Mouse (Mus musculus): ENCODE measurements around the gene Gm37240. TPM values are rescaled to one million over a fixed set of nuclear protein-coding genes. Genes with fewer than 3 reads are reported as not detected.

The Gm37240 gene
- total RNA-seq, 2 experiments from 2014 or later = 0.66 to 1.3 TPM

- intact Hi-C loops (cut with DNase I) = no loop called here
Measured at GRCm38 (mm10) chr3:85299649-85300550, 587.4 kb downstream of the Gm37240 start.

DNA sequence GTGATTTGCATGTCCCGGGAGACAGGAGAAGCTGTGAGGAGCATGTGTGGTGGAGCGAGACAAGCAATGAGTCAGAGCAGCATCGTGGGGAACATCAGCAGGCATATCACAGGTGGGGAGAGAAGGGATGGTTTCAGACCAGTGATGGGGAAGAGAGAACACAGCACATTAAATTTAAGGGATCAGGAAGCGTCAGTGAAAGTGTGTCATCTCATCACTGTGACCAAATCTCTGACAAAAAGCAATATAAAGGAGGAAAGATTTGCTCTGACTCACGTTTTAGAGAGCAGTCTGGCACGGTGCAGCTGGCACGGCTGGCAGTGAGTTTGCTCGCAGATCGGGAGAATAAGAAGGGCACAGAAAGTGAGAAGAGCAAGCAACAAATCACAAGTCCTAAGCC lies 592.1 kb downstream of the Gm37240 start:
- DNase-seq (ENCODE audit: low spot score in 2 of 2) = peak; percentile 55 to 70
- intact Hi-C loops (cut with DNase I) = no loop called here

More at GRCm38 (mm10) chr3:85299649-85300550, 587.4 kb downstream of the Gm37240 start:
- DNase-seq (ENCODE audit: low spot score in 2 of 2) = no peak

GRCm38 (mm10) chr3:85287627-85288026 lies 599.7 kb downstream of the Gm37240 start:
- DNase-seq (ENCODE audit: low spot score in 2 of 2) = no peak
- intact Hi-C loops (cut with DNase I) = no loop called here

GRCm38 (mm10) chr3:85284483-85284882 lies 602.8 kb downstream of the Gm37240 start:
- intact Hi-C loops (cut with DNase I) = no loop called here

DNA sequence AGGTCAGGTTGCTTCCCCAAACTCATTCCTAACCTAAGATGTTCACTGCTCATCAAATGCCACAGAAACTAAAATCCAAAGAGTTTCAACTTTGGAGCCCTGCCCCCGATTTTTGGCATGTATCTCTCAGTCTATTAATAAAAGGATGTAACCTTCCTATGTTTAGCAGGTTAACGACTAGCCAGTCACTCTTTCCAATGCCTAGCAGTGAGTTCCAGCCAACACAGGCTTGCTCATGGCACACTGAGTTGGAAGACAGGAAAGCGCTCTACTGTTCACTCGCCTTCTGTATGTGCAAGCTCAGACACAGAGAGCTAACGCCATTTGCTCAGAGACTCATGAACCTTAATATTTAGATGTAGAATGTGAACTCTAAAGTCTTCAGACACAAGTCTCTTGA lies 604.5 kb downstream of the Gm37240 start:
- intact Hi-C loops (cut with DNase I) = no loop called here
- DNase-seq (ENCODE audit: low spot score in 2 of 2) = no peak

More at GRCm38 (mm10) chr3:85284483-85284882, 602.8 kb downstream of the Gm37240 start:
- no peak for DNase-seq (ENCODE audit: low spot score in 2 of 2)

- DNase-seq (ENCODE audit: low spot score in 2 of 2) = no peak
- intact Hi-C loops (cut with DNase I) = no loop called here
Measured at GRCm38 (mm10) chr3:85275075-85275474, 612.2 kb downstream of the Gm37240 start.

DNA sequence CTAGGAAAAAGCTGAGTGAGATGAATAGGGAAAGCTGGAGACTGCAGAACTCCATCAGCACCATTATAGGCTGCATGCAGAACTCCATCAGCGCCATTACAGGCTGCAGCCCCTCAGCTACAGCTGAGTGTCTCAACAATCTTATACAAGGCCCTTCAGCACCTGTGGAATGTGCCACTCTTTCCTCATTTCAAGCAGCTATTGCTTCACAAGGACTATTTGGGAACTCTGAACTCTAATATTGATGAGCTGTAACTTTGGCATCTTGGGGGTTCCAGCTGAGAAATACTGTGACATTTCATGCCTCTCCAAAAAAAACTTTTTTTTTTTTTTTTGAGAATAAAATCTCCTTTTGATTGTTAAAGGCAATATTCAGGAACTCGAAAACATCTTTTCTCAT lies 615.8 kb downstream of the Gm37240 start:
- intact Hi-C loops (cut with DNase I) = no loop called here
- no peak for DNase-seq (ENCODE audit: low spot score in 2 of 2)

DNA sequence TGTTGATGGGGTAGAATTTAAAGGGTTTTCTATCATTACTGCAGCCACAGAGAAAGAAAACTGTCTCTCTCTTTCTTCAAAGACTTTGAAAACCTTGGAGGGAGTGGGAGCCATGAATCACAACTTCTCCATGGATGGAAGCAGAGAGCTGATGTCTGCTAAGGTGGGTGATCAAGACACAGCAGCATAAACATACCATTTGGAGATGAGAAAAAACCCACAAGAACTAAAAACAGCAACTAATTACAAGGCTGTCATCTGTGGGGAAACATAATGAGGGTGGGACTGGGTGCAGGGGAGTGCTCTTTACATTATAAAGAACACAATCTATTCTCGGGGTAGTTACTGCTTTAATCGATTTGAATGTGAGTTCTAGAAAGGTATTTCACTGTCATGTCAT lies 622.4 kb downstream of the Gm37240 start:
- intact Hi-C loops (cut with DNase I) = loop anchor here (1.0 to 10.0 kb wide), 3 partner anchors 44 to 240 kb away; no protein-coding TSS in a partner anchor
- no peak for DNase-seq (ENCODE audit: low spot score in 2 of 2)

DNA sequence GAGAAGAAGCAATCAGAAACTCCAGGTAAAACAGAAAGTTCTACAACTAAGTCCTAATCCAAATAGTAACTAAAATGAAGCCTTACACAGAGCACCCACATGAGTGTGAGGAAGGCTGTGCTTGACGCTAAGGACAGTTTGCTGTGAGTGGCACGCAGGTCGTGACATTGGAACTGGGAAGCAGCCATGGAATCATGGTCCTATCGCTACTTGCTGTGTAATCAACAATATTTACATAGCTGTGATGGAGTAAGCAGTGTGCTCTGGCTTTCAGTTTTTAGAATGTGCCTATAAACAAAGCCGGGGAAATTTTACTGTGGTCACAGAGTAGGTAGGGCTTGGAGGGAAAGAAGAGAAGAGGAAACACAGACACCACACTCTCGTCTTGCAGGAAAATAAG lies 622.8 kb downstream of the Gm37240 start:
- no peak for DNase-seq (ENCODE audit: low spot score in 2 of 2)
- intact Hi-C loops (cut with DNase I) = loop anchor here (2.0 to 10.0 kb wide), 2 partner anchors 44 to 240 kb away; no protein-coding TSS in a partner anchor

DNA sequence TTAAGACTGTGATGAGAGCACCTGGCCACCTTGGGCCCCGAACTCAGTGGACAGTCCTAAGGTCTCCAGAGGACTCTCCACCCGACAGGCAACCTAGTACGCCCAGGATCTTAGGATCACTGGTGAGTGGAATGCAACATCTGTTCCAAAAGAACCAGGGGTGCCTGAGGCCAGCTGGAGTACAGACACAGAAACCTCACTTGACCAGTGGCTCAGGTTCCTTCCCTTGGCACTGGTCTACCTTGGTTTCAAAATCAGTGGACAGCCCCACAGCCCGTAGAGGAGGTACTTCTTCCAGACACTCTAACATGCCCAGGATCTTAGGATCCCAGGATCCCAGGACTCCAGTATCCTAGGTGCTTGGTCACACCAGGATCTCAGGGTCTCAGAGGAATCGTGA lies 632.8 kb downstream of the Gm37240 start:
- DNase-seq (ENCODE audit: low spot score in 2 of 2) = no peak
- intact Hi-C loops (cut with DNase I) = no loop called here

- no peak for DNase-seq (ENCODE audit: low spot score in 2 of 2)
- intact Hi-C loops (cut with DNase I) = no loop called here
Measured at GRCm38 (mm10) chr3:85251631-85252030, 635.7 kb downstream of the Gm37240 start.

DNA sequence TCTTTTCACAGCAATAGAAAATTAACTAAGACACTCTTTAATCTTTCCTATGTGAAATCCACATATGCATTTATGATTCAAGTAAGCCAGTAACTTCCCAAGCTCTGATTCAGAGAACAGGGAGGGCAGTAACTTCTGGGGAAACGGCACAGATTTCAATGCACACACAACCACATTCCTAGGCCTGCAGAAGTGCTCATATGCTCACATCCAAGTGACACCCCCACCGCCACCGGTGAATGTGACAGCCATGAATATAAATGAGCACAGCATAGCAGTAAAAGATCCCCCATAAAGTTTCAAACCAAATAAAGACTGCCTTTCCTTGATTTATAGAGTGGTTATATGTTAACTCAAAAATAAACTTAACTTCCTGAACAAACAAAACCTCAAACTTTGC lies 641.2 kb downstream of the Gm37240 start:
- intact Hi-C loops (cut with DNase I) = no loop called here
- DNase-seq (ENCODE audit: low spot score in 2 of 2) = no peak

- no peak for DNase-seq (ENCODE audit: low spot score in 2 of 2)
- intact Hi-C loops (cut with DNase I) = no loop called here
Measured at GRCm38 (mm10) chr3:85236546-85236945, 650.8 kb downstream of the Gm37240 start.

GRCm38 (mm10) chr3:85232846-85233245 lies 654.5 kb downstream of the Gm37240 start:
- intact Hi-C loops (cut with DNase I) = no loop called here
- no peak for DNase-seq (ENCODE audit: low spot score in 2 of 2)

DNA sequence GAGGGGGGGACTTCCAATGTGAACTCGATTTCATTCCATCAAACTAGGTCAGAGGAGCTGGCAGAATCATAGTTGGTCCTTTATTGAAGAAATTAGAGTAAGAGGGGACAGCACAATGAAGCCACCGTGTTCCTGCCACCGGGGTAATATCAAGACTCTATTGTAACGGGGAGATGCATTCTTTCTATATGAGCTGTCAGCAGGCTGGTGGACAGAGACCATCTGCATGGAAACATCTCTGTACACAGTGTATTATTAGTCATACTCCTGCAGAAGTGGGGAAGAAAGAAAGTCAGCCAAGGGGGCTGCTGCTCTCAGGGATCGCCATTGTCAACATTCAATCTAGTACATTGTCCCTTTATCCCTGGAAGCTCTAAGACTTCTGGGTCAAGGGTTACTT lies 665.3 kb downstream of the Gm37240 start:
- DNase-seq (ENCODE audit: low spot score in 2 of 2) = no peak
- intact Hi-C loops (cut with DNase I) = no loop called here

DNA sequence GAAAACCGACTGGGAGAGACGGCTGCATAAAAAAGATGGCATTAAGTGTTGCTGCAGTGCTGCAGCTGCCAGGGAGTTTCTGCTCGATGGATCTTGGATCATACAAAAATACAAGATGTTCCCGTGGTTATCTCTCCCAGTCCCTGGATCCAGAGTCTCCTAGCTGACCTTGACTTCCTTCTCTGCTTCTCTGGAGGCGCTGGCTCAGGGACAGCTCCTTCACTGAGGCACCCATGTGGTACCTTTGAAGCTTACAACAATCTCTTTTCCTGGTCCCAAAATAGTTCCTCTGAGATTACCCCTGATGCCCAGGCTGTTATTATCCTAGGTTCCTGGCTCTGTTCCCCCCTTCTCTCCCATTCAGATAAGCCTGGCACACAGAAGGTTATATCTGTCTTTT lies 672.4 kb downstream of the Gm37240 start:
- intact Hi-C loops (cut with DNase I) = no loop called here
- peak in 1 of 2 experiments; percentile 27 for DNase-seq (ENCODE audit: low spot score in 2 of 2)

- intact Hi-C loops (cut with DNase I) = no loop called here
- no peak for DNase-seq (ENCODE audit: low spot score in 2 of 2)
Measured at GRCm38 (mm10) chr3:85212751-85213350, 674.5 kb downstream of the Gm37240 start.

DNA sequence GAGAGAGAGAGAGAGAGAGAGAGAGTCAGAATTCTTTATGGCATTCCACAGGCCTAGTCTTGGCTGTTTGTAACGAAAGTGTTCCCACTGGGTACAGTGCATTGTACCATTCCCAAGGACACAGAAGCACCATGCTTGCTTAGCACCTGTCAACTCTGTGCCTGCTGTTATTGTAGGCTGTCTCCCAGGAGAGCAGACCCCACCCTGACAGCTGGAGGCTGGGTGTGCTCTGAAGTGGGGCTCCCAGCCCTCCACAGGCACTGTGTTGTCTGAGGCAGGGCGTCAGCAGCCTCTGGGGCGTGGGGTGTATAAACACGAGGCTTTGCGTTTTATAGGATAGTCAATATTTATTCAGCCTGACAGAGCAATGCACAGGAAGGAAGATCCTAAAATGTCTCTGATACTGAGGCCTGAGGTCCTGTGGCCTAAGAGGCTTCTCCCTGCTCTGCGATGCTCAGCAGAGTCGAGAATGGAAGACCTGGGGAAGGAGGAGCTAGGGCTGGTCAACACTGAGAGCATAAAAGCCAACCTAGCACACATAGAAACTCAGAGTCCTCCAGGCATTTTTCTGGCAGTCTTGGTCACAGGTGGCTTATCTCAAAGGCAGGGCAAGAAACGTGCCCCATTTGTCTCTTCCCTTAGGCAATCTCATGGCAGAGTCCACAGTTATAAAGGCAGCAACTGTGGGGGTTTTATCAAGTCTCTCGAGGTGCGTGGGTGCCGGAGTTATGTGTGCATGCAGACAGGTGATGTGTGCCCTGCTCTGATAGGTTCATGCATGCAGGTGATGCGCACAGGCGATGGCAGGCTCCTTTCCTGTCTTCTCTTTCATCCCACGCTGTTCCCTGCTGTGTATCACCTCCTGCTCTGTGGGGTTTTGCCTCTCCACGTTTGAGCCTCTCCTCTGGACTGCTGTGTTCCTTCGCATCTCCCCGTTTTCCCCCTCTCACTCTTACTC lies 677.2 kb downstream of the Gm37240 start:
- no peak for DNase-seq (ENCODE audit: low spot score in 2 of 2)
- intact Hi-C loops (cut with DNase I) = no loop called here

GRCm38 (mm10) chr3:85206475-85206874 lies 680.8 kb downstream of the Gm37240 start:
- intact Hi-C loops (cut with DNase I) = no loop called here
- DNase-seq (ENCODE audit: low spot score in 2 of 2) = no peak

DNA sequence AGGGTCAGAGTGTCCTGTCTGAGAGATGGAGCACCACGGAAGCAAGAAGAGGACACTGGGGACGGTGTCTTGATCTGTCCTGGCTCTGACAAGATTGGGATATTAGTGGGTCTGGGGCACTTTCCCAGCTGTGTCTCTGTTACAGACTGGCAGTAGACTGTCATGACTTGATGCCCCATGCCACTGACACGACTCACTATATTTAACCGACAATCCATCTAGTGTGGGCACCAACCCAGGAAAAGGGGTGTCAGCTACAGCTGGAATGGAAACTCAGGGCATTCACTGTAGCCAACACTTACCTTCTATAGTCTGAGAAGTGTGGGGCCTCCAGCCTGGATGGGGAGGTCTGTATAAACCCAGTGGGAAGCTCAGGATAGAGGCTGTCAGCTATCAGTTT lies 681.4 kb downstream of the Gm37240 start:
- intact Hi-C loops (cut with DNase I) = no loop called here
- no peak for DNase-seq (ENCODE audit: low spot score in 2 of 2)

All from left cerebral cortex, postnatal 36 days (tissue).